Mouse (Mus musculus): ENCODE data around the gene Hinfp. TPM values are rescaled to one million over a fixed set of nuclear protein-coding genes. Genes with fewer than 3 reads are reported as not detected.

Gene Hinfp
- polyA plus RNA-seq, 1 experiment from 2014 or later, result 15.3 TPM

DNA sequence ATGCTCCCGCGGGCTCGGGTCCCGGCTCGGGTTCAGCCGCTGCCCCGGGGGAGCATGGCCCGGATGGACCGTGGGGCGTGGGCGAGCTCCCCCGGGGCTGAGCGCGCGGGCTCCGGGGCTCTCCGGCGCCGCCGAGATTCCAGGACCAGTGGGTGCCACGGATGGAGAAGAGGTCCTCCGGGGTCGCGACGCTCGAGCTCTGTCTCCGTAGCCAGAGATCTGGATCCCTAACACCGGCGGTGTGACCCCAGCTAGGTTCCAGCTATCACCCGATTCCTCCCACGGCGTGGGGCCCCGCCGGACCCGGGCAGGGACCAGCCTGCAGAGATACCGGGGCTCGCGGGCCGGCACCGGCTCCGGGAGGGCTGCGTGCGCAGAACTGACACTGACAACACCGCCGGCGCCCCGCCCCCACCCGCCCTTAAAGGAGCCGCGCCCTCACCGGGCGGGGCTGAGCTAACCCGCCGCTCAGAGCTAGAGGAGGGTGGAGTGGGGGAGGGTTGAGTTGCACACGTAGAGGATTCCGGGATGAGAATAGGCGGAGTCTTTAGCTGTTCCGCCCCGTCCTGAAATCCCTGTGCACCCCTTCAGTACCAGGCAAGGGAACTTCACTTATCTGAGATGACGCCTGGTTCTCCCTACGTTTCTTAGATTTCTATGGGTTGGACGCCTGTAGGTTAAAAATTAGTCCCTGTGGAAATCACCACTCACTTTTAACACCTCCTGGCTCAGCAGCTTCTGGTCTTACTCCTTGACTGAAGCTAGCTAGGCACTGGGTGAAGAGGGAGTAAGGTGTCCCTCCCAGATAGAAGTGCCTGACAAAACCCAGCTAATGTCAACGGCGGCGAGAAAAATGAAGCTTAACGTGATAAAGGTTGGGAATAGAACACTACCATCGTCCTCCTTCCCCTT lies 14.7 kb upstream of the Hinfp start, which contains the start of gene C2cd2l:
C2cd2l (minus strand) TSS at position 399 of the 912 bp plus-strand sequence.
- WGBS (ENCODE audit: insufficient replicate concordance), result under 1% methylated on average over 65 of the region's 67 CpGs
- Histone ChIP-seq H3K9me3 (replicated peaks; ENCODE audit: control insufficient read depth, low read length) (no peaks in the 10 kb centered on the region), H3K4me1 (ENCODE audit: control insufficient read depth, insufficient read depth, low read length) (peaks cover 14% of the 10 kb centered on the region; the same call in 1 of the 2 replicates), H3K36me3 (ENCODE audit: control insufficient read depth, insufficient read depth, low read length) (peaks cover 6% of the 10 kb centered on the region; the same call in 1 of the 2 replicates), H3K4me3 (ENCODE audit: low read depth, low read length) (peak within 1 kb of the TSS; percentile 75), H3K9ac (ENCODE audit: low read depth, low read length) (peak within 1 kb of the TSS; percentile 80), H3K27me3 (ENCODE audit: control insufficient read depth, insufficient read depth, low read length) (no peaks in the 10 kb centered on the region), H3K27ac (ENCODE audit: low read depth, low read length) (peak within 1 kb of the TSS; percentile 68), H3K4me2 (peak within 1 kb of the TSS; percentile 83)
- peak; percentile 96 for ATAC-seq (replicated peaks; ENCODE audit: insufficient number of reproducible peaks, low FRiP score, low TSS enrichment)

DNA sequence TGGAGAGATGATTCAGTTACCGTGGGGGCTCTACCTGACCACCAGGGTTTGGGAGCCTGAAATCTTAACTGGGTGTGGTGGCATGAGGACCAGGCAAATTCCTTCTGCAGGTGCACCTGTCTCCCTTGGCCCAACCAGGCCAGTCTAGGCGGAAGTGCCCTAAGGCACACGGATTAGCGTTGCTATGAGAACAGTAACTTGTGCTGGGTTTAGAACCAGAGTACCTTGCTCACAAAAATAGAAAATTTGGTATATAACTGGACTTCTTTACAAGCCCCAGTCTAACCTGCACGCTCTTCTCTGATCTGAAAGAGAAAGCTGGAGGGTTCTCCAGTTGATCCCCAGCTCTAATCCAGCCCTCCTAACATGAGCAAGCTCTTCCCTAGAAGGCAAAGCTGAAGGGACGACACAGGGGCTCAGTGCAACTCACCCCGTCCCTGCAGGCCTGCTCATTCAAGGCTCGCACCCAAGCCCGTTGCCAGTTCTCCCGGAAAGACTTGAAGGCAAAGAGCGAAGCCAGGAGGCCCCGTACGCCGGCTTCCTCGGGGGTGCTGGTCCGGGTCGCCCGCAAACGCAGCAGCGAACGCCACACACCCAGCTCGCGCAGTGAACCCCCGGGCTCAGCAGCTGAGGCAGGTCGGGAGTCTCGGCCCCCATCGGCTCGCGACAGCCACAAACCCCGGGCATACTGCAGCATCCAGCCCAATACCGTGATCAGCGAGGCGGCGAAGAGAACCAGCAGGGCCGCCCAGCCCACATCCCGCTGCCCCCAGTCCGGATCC lies 13.8 kb upstream of the Hinfp start:
- H3K4me1 ChIP-seq (ENCODE audit: control insufficient read depth, insufficient read depth, low read length), result peaks cover 14% of the 10 kb centered on the region; the same call in 1 of the 2 replicates
- H3K4me3 ChIP-seq (ENCODE audit: low read depth, low read length), result peak overlapping the region; percentile 75
- peak overlapping the region; percentile 46; the same call in 1 of the 2 replicates for H3K27ac ChIP-seq (ENCODE audit: low read depth, low read length)
- no peak for ATAC-seq (replicated peaks; ENCODE audit: insufficient number of reproducible peaks, low FRiP score, low TSS enrichment)
- no peaks in the 10 kb centered on the region for H3K9me3 ChIP-seq (replicated peaks; ENCODE audit: control insufficient read depth, low read length)
- whole genome bisulfite sequencing (ENCODE audit: insufficient replicate concordance), result 3% methylated on average over 37 of the region's 37 CpGs
- peak overlapping the region; percentile 80 for H3K9ac ChIP-seq (ENCODE audit: low read depth, low read length)
- peaks cover 9% of the 10 kb centered on the region; the same call in 1 of the 2 replicates for H3K36me3 ChIP-seq (ENCODE audit: control insufficient read depth, insufficient read depth, low read length)
- H3K4me2 ChIP-seq, result peak overlapping the region; percentile 83
- H3K27me3 ChIP-seq (ENCODE audit: control insufficient read depth, insufficient read depth, low read length), result no peaks in the 10 kb centered on the region

DNA sequence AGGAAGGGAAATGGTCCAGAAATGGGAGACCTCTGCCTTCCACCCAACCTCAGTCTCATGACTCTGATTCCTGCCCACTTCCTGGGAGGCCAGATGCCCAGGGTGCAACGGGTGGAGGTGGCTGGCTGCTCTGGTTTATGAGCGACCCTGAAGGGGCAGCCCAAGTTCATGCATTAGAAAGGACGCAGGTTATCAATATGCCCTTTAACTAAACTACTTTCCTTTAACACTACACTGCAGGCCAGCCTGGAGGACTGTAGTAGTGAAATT lies 13.3 kb upstream of the Hinfp start:
- ATAC-seq (replicated peaks; ENCODE audit: insufficient number of reproducible peaks, low FRiP score, low TSS enrichment), result no peak
- Histone ChIP-seq H3K9me3 (replicated peaks; ENCODE audit: control insufficient read depth, low read length) (no peaks in the 10 kb centered on the region), H3K9ac (ENCODE audit: low read depth, low read length) (no peak overlapping the region), H3K27ac (ENCODE audit: low read depth, low read length) (no peak overlapping the region), H3K27me3 (ENCODE audit: control insufficient read depth, insufficient read depth, low read length) (no peaks in the 10 kb centered on the region), H3K36me3 (ENCODE audit: control insufficient read depth, insufficient read depth, low read length) (peaks cover 9% of the 10 kb centered on the region; the same call in 1 of the 2 replicates), H3K4me3 (ENCODE audit: low read depth, low read length) (peak overlapping the region; percentile 75), H3K4me2 (peak overlapping the region; percentile 83), H3K4me1 (ENCODE audit: control insufficient read depth, insufficient read depth, low read length) (peaks cover 14% of the 10 kb centered on the region; the same call in 1 of the 2 replicates)
- 31% methylated on average over 3 of the region's 3 CpGs for WGBS (ENCODE audit: insufficient replicate concordance)

DNA sequence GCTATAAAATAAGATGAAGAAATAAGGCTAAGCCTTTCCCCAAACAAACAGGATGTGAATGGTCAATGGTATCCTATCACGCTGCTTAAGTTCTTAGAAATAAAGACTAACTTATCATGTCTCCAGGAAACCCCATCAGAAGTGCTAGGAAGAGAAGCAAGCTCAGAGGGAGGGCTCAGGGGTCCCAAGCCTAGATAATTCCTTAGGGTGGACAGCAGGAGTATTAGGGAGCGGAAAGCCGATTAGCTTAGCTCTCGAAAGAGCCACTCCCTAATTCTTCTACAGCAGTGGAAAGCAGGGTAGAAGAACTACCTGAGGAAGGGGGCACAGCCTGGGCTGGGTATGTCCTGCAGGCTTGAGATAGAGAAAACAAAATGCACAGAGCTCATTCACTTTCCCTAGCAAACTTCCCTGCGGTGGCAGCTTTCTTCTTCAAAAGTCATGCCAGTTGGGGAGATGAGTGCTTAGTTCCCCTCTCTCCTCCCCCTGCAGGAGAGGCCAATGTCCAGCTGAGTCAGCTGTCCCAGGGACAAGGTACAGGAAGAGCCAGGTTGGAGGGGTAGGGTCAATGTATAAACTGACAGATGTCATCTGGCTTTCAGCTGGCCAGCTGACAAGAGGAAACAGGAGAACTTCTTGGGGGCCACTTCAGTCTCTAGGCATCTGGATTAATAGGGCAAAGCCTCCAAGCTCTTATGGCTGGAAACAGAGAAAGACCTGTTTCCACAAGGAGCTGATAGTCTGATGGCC lies 12.8 kb upstream of the Hinfp start:
- Histone ChIP-seq H3K9ac (ENCODE audit: low read depth, low read length) (no peak overlapping the region), H3K4me2 (peak overlapping the region; percentile 83), H3K36me3 (ENCODE audit: control insufficient read depth, insufficient read depth, low read length) (peaks cover 9% of the 10 kb centered on the region; the same call in 1 of the 2 replicates), H3K4me3 (ENCODE audit: low read depth, low read length) (peak overlapping the region; percentile 75; the same call in 1 of the 2 replicates), H3K9me3 (replicated peaks; ENCODE audit: control insufficient read depth, low read length) (no peaks in the 10 kb centered on the region), H3K27ac (ENCODE audit: low read depth, low read length) (no peak overlapping the region), H3K4me1 (ENCODE audit: control insufficient read depth, insufficient read depth, low read length) (peaks cover 14% of the 10 kb centered on the region; the same call in 1 of the 2 replicates), H3K27me3 (ENCODE audit: control insufficient read depth, insufficient read depth, low read length) (no peaks in the 10 kb centered on the region)
- ATAC-seq (replicated peaks; ENCODE audit: insufficient number of reproducible peaks, low FRiP score, low TSS enrichment), result no peak
- 50% methylated on average over 5 of the region's 5 CpGs for WGBS (ENCODE audit: insufficient replicate concordance)

DNA sequence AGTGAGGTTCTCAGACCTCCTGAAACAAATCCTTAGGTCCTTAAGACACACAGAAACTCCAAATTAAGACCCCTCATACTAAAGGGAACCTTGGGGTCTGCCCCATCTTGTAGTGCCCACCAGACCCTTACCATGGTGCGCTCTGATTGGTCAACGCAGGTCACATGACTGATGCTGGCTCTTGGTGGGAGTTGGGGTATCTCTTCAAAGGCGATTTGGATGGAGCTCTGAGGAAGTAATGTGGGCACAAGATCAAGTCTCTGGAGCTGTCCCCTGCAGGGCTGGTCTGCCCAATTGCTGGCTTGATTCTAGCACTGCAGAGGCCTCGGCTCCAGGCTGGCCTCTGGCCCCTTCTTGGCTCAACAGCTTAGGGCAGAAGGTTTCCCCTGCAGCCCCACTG lies 12.0 kb upstream of the Hinfp start:
- Histone ChIP-seq H3K27ac (ENCODE audit: low read depth, low read length) (no peak overlapping the region), H3K27me3 (ENCODE audit: control insufficient read depth, insufficient read depth, low read length) (no peaks in the 10 kb centered on the region), H3K9ac (ENCODE audit: low read depth, low read length) (no peak overlapping the region), H3K36me3 (ENCODE audit: control insufficient read depth, insufficient read depth, low read length) (peaks cover 13% of the 10 kb centered on the region; the same call in 1 of the 2 replicates), H3K4me1 (ENCODE audit: control insufficient read depth, insufficient read depth, low read length) (peaks cover 14% of the 10 kb centered on the region; the same call in 1 of the 2 replicates), H3K9me3 (replicated peaks; ENCODE audit: control insufficient read depth, low read length) (no peaks in the 10 kb centered on the region), H3K4me2 (no peak overlapping the region), H3K4me3 (ENCODE audit: low read depth, low read length) (no peak overlapping the region)
- ATAC-seq (replicated peaks; ENCODE audit: insufficient number of reproducible peaks, low FRiP score, low TSS enrichment), result no peak
- WGBS (ENCODE audit: insufficient replicate concordance), result 71% methylated on average over 4 of the region's 4 CpGs

DNA sequence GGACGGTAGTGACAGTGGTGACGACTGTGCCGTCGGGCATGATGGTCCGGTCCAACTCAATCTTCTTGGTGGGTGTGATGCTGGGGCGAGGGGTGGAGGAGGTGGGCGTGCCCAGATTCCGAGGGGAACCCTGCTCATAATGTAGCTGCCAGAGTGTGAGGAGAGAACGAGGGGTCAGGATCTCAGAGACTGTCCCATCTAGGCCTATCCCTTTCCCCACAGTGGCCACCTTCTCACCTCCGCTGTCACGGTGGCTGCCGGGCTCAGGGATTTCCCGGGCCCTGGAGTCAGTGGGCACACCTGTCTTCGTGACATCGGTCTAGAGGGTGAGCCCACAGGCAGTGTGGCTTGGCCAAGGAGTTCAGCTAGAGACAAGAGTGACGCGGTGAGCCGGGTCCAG lies 9.4 kb upstream of the Hinfp start:
- Histone ChIP-seq H3K4me1 (ENCODE audit: control insufficient read depth, insufficient read depth, low read length) (peaks cover 24% of the 10 kb centered on the region; the same call in 1 of the 2 replicates), H3K4me3 (ENCODE audit: low read depth, low read length) (no peak overlapping the region), H3K27me3 (ENCODE audit: control insufficient read depth, insufficient read depth, low read length) (no peaks in the 10 kb centered on the region), H3K36me3 (ENCODE audit: control insufficient read depth, insufficient read depth, low read length) (peaks cover 13% of the 10 kb centered on the region; the same call in 1 of the 2 replicates), H3K9me3 (replicated peaks; ENCODE audit: control insufficient read depth, low read length) (no peaks in the 10 kb centered on the region), H3K4me2 (no peak overlapping the region), H3K9ac (ENCODE audit: low read depth, low read length) (no peak overlapping the region), H3K27ac (ENCODE audit: low read depth, low read length) (no peak overlapping the region)
- 91% methylated on average over 18 of the region's 18 CpGs for WGBS (ENCODE audit: insufficient replicate concordance)
- no peak for ATAC-seq (replicated peaks; ENCODE audit: insufficient number of reproducible peaks, low FRiP score, low TSS enrichment)

DNA sequence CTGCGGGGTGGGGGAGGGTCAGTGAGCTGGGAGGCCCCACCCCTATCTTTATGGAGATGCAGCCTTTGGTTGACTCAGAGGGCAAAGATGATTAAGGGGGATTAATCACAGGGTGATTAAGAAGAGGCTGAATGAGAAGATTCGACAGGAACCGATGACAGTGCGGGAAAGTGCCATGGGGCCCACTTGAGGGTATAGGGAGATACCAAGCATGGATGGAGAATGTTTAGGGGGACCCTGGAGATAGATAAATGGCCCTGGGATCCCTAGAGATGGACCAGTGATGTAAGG lies 8.7 kb upstream of the Hinfp start:
- H3K27ac ChIP-seq (ENCODE audit: low read depth, low read length), result no peak overlapping the region
- no peak overlapping the region for H3K9ac ChIP-seq (ENCODE audit: low read depth, low read length)
- H3K4me1 ChIP-seq (ENCODE audit: control insufficient read depth, insufficient read depth, low read length), result peaks cover 24% of the 10 kb centered on the region; the same call in 1 of the 2 replicates
- ATAC-seq (replicated peaks; ENCODE audit: insufficient number of reproducible peaks, low FRiP score, low TSS enrichment), result no peak
- H3K36me3 ChIP-seq (ENCODE audit: control insufficient read depth, insufficient read depth, low read length), result peaks cover 13% of the 10 kb centered on the region; the same call in 1 of the 2 replicates
- H3K27me3 ChIP-seq (ENCODE audit: control insufficient read depth, insufficient read depth, low read length), result no peaks in the 10 kb centered on the region
- 71% methylated on average over 4 of the region's 4 CpGs for WGBS (ENCODE audit: insufficient replicate concordance)
- no peak overlapping the region for H3K4me2 ChIP-seq
- H3K4me3 ChIP-seq (ENCODE audit: low read depth, low read length), result no peak overlapping the region
- H3K9me3 ChIP-seq (replicated peaks; ENCODE audit: control insufficient read depth, low read length), result no peaks in the 10 kb centered on the region
